Mouse (Mus musculus): ENCODE results near the gene Chpt1. TPM values are rescaled to one million over a fixed set of nuclear protein-coding genes. Genes with fewer than 3 reads are reported as not detected.
"Not testable (repeated sequence)": the region's sequence is repeated elsewhere in the genome, so short reads cannot be mapped to it uniquely, and the experiment has no call there.

Gene Chpt1
- polyA plus RNA-seq (2012; rRNA removed), result 27.0 and 54.9 TPM in 2 replicates

- 2% methylated on average over 70 of the region's 80 CpGs for WGBS
Observed at GRCm38 (mm10) chr10:88503421-88504314, at the start of gene Chpt1. Gene Chpt1, minus strand, starts transcription at chr10:88504073.

GRCm38 (mm10) chr10:88552738-88553137, 48.9 kb upstream of the Chpt1 start:
- 96% methylated on average over 2 of the region's 2 CpGs for WGBS
- no peak for DNase-seq (ENCODE audit: low read depth, low spot score)

More at GRCm38 (mm10) chr10:88503421-88504314, at the start of gene Chpt1:
- no peak for DNase-seq (ENCODE audit: low read depth, low spot score)

GRCm38 (mm10) chr10:88550225-88550624, 46.4 kb upstream of the Chpt1 start:
- no peak for DNase-seq (ENCODE audit: low read depth, low spot score)
- 78% methylated on average over 3 of the region's 3 CpGs for WGBS

GRCm38 (mm10) chr10:88547635-88548034, 43.8 kb upstream of the Chpt1 start:
- no peak for DNase-seq (ENCODE audit: low read depth, low spot score)
- 43% methylated on average over 2 of the region's 2 CpGs for WGBS

GRCm38 (mm10) chr10:88530631-88531030, 26.8 kb upstream of the Chpt1 start:
- no peak for DNase-seq (ENCODE audit: low read depth, low spot score)
- 65% methylated on average over 5 of the region's 5 CpGs for WGBS

GRCm38 (mm10) chr10:88524016-88524415, 20.1 kb upstream of the Chpt1 start:
- 64% methylated on average over 2 of the region's 2 CpGs for WGBS
- DNase-seq (ENCODE audit: low read depth, low spot score), result no peak

GRCm38 (mm10) chr10:88523212-88523611, 19.3 kb upstream of the Chpt1 start:
- 77% methylated on average over 1 of the region's 1 CpGs for WGBS
- no peak for DNase-seq (ENCODE audit: low read depth, low spot score)

GRCm38 (mm10) chr10:88522795-88523194, 18.9 kb upstream of the Chpt1 start:
- no peak for DNase-seq (ENCODE audit: low read depth, low spot score)
- 83% methylated on average over 8 of the region's 8 CpGs for WGBS

GRCm38 (mm10) chr10:88515049-88515448, 11.2 kb upstream of the Chpt1 start:
- 84% methylated on average over 7 of the region's 7 CpGs for WGBS
- not testable (repeated sequence) for DNase-seq (ENCODE audit: low read depth, low spot score)

GRCm38 (mm10) chr10:88514495-88514894, 10.6 kb upstream of the Chpt1 start:
- no peak for DNase-seq (ENCODE audit: low read depth, low spot score)
- 35% methylated on average over 2 of the region's 2 CpGs for whole genome bisulfite sequencing

- WGBS, result 85% methylated on average over 8 of the region's 8 CpGs
- DNase-seq (ENCODE audit: low read depth, low spot score), result no peak
Observed at GRCm38 (mm10) chr10:88513574-88514135, 9.8 kb upstream of the Chpt1 start.

GRCm38 (mm10) chr10:88511355-88511754, 7.5 kb upstream of the Chpt1 start:
- no peak for DNase-seq (ENCODE audit: low read depth, low spot score)
- WGBS, result 36% methylated on average over 9 of the region's 9 CpGs

- WGBS, result 25% methylated on average over 12 of the region's 12 CpGs
Observed at GRCm38 (mm10) chr10:88510503-88511271, 6.8 kb upstream of the Chpt1 start.

GRCm38 (mm10) chr10:88507691-88508143, 3.8 kb upstream of the Chpt1 start:
- 22% methylated on average over 7 of the region's 7 CpGs for WGBS
- DNase-seq (ENCODE audit: low read depth, low spot score), result no peak

More at GRCm38 (mm10) chr10:88510503-88511271, 6.8 kb upstream of the Chpt1 start:
- DNase-seq (ENCODE audit: low read depth, low spot score), result no peak

GRCm38 (mm10) chr10:88505256-88505655, 1.4 kb upstream of the Chpt1 start:
- DNase-seq (ENCODE audit: low read depth, low spot score), result no peak
- WGBS, result 35% methylated on average over 5 of the region's 5 CpGs

- WGBS, result 42% methylated on average over 3 of the region's 3 CpGs
- DNase-seq (ENCODE audit: low read depth, low spot score), result no peak
Observed at GRCm38 (mm10) chr10:88504481-88504880, 608 bp upstream of the Chpt1 start.

GRCm38 (mm10) chr10:88502919-88503318, 954 bp downstream of the Chpt1 start:
- DNase-seq (ENCODE audit: low read depth, low spot score), result no peak
- whole genome bisulfite sequencing, result 18% methylated on average over 4 of the region's 4 CpGs

GRCm38 (mm10) chr10:88501886-88502765, 1.7 kb downstream of the Chpt1 start:
- DNase-seq (ENCODE audit: low read depth, low spot score), result no peak
- WGBS, result 37% methylated on average over 13 of the region's 13 CpGs

GRCm38 (mm10) chr10:88501370-88501769, 2.5 kb downstream of the Chpt1 start:
- WGBS, result 58% methylated on average over 10 of the region's 10 CpGs
- no peak for DNase-seq (ENCODE audit: low read depth, low spot score)
